Mouse (Mus musculus): ENCODE measurements at regions not wholly inside any gene's neighbourhood (a gene's known extent, or its start where the extent isn't known, plus 50 kb on each side); places are given as distances from the start of the nearest gene placed in this dataset.
"Not testable (repeated sequence)": the region's sequence is repeated elsewhere in the genome, so short reads cannot be mapped to it uniquely, and the experiment has no call there.

- DNase-seq (ENCODE audit: low spot score) = no peak
These were observed 110.3 kb upstream of the Gm5148 start for GRCm38 (mm10) chr3:37834626-37835025.

- no peak for DNase-seq (ENCODE audit: low spot score)
These were observed 109.1 kb upstream of the Gm5148 start for GRCm38 (mm10) chr3:37833387-37833786.

- DNase-seq (ENCODE audit: low spot score) = no peak
These were observed 103.3 kb upstream of the Gm5148 start for GRCm38 (mm10) chr3:37827546-37827945.

GRCm38 (mm10) chr3:37825602-37826001 is 101.3 kb upstream of the Gm5148 start:
- no peak for DNase-seq (ENCODE audit: low spot score)

GRCm38 (mm10) chr3:37824681-37825080 is 100.4 kb upstream of the Gm5148 start:
- DNase-seq (ENCODE audit: low spot score) = no peak

GRCm38 (mm10) chr3:37819503-37819902 is 95.2 kb upstream of the Gm5148 start:
- DNase-seq (ENCODE audit: low spot score) = no peak

- no peak for DNase-seq (ENCODE audit: low spot score)
These were observed 93.1 kb upstream of the Gm5148 start for GRCm38 (mm10) chr3:37817434-37817805.

GRCm38 (mm10) chr3:37816781-37817433 is 92.6 kb upstream of the Gm5148 start:
- DNase-seq (ENCODE audit: low spot score) = no peak

GRCm38 (mm10) chr3:37815771-37816170 is 91.5 kb upstream of the Gm5148 start:
- DNase-seq (ENCODE audit: low spot score) = no peak

GRCm38 (mm10) chr3:37812936-37813335 is 88.6 kb upstream of the Gm5148 start:
- no peak for DNase-seq (ENCODE audit: low spot score)

- DNase-seq (ENCODE audit: low spot score) = no peak
These were observed 87.1 kb upstream of the Gm5148 start for GRCm38 (mm10) chr3:37811429-37811828.

- DNase-seq (ENCODE audit: low spot score) = no peak
These were observed 86.5 kb upstream of the Gm5148 start for GRCm38 (mm10) chr3:37810763-37811162.

GRCm38 (mm10) chr3:37805805-37806148 is 81.5 kb upstream of the Gm5148 start:
- no peak for DNase-seq (ENCODE audit: low spot score)

- no peak for DNase-seq (ENCODE audit: low spot score)
These were observed 80.9 kb upstream of the Gm5148 start for GRCm38 (mm10) chr3:37804941-37805804.

- no peak for DNase-seq (ENCODE audit: low spot score)
These were observed 80.0 kb upstream of the Gm5148 start for GRCm38 (mm10) chr3:37804261-37804660.

- DNase-seq (ENCODE audit: low spot score) = not testable (repeated sequence)
These were observed 79.5 kb upstream of the Gm5148 start for GRCm38 (mm10) chr3:37803781-37804180.

- DNase-seq (ENCODE audit: low spot score) = no peak
These were observed 77.3 kb upstream of the Gm5148 start for GRCm38 (mm10) chr3:37801551-37801950.

GRCm38 (mm10) chr3:37799809-37800208 is 75.5 kb upstream of the Gm5148 start:
- no peak for DNase-seq (ENCODE audit: low spot score)

GRCm38 (mm10) chr3:37789711-37790110 is 65.4 kb upstream of the Gm5148 start:
- no peak for DNase-seq (ENCODE audit: low spot score)

- no peak for DNase-seq (ENCODE audit: low spot score)
These were observed 64.9 kb upstream of the Gm5148 start for GRCm38 (mm10) chr3:37789143-37789697.

GRCm38 (mm10) chr3:37788366-37788765 is 64.1 kb upstream of the Gm5148 start:
- DNase-seq (ENCODE audit: low spot score) = no peak

GRCm38 (mm10) chr3:37786792-37787191 is 62.5 kb upstream of the Gm5148 start:
- no peak for DNase-seq (ENCODE audit: low spot score)

GRCm38 (mm10) chr3:37781086-37781485 is 56.8 kb upstream of the Gm5148 start:
- DNase-seq (ENCODE audit: low spot score) = no peak

All from embryo, embryonic 10 days (tissue).